Mouse (Mus musculus) liver, postnatal 0 days (tissue): ENCODE measurements around the gene Pepd. TPM values are rescaled to one million over a fixed set of nuclear protein-coding genes. Genes with fewer than 3 reads are reported as not detected.
A peak's percentile ranks its signal among the peaks of the same experiment; 100 is the strongest.

Experiments used
- ATAC-seq: fragments of 200-750 bp; cut with Nextera tagmentation; 2 replicates; pipeline ENCODE4 v1.8.0; 2017; ENCODE audit warnings: mild to moderate bottlenecking, moderate library complexity
- DNase-seq: peaks from one replicate; pipeline ENCODE4 v3.0.0-alpha.2; 2016
- H3K27ac ChIP-seq: fragments of 300-500 bp; sonication (generic); 2 replicates; pipeline ENCODE4 v1.5.1; 2014; ENCODE audit warnings: antibody characterized with exemption, moderate library complexity, mild to moderate bottlenecking, low read depth
- H3K27me3 ChIP-seq: fragments of 300-500 bp; sonication (generic); 2 replicates; pipeline ENCODE4 v1.6.1; 2014; ENCODE audit warnings: low read length, control low read depth, mixed read lengths; ENCODE audit not compliant: insufficient read depth
- H3K36me3 ChIP-seq: fragments of 300-500 bp; sonication (generic); replicated peaks from 2 replicates; pipeline ENCODE4 v1.6.1; 2014; ENCODE audit warnings: mild to moderate bottlenecking, control low read depth, low read length, moderate library complexity, mixed read lengths; ENCODE audit not compliant: insufficient read depth
- H3K4me1 ChIP-seq: fragments of 300-500 bp; sonication (generic); 2 replicates; pipeline ENCODE4 v1.6.1; 2014; ENCODE audit warnings: antibody characterized with exemption, mild to moderate bottlenecking, control low read depth; ENCODE audit not compliant: insufficient read depth
- H3K4me2 ChIP-seq: fragments of 300-500 bp; sonication (generic); 2 replicates; pipeline ENCODE4 v1.6.1; 2014; ENCODE audit warnings: low read depth, mild to moderate bottlenecking, low read length, moderate library complexity, mixed read lengths
- H3K4me3 ChIP-seq: fragments of 300-500 bp; sonication (generic); 2 replicates; pipeline ENCODE4 v1.5.1; 2014; ENCODE audit warnings: low read depth, low read length
- H3K9ac ChIP-seq: fragments of 300-500 bp; sonication (generic); replicated peaks from 2 replicates; pipeline ENCODE4 v1.6.1; 2014; ENCODE audit warnings: mild to moderate bottlenecking, moderate library complexity
- H3K9me3 ChIP-seq: fragments of 300-500 bp; sonication (generic); 2 replicates; pipeline ENCODE4 v1.6.1; 2016; ENCODE audit warnings: mild to moderate bottlenecking, control low read depth, low read length, mixed read lengths
- CTCF ChIP-seq: sonication (generic); IDR thresholded peaks from 2 replicates; pipeline ENCODE4 v1.5.1; 2016; ENCODE audit warnings: antibody characterized with exemption, low read depth
- EP300 ChIP-seq: IDR thresholded peaks from 2 replicates; pipeline ENCODE4 v1.6.1; 2016; ENCODE audit warnings: antibody characterized with exemption, low read depth, mild to moderate bottlenecking
- WGBS: fragments of 180-500 bp; shearing (Covaris S2); extraction: QIAGEN DNeasy Blood & Tissue Kit; methylation state at CpG from one replicate; pipeline ENCODE4 v1.1.7; 2014; ENCODE audit not compliant: insufficient replicate concordance; 5-methylcytosine and 5-hydroxymethylcytosine counted together
- polyA plus RNA-seq: library from polyadenylated mRNA; unstranded; fragments of >200 nt; fragmentation: Nextera tagmentation; extraction: Ambion mirVana; gene quantifications from 2 replicates; pipeline ENCODE4 v1.2.1, GENCODE M21; 2015

The Pepd gene
- polyA plus RNA-seq, 1 experiment from 2014 or later, result 30.2 TPM

GRCm38 (mm10) chr7:34915555-34915954 lies 3.4 kb downstream of the Pepd start:
- ATAC-seq (no peak), DNase-seq (no peak)
- Histone ChIP-seq H3K27me3 (no peaks in the 10 kb centered on the region), H3K4me3 (no peak overlapping the region), H3K4me1 (peaks cover 16% of the 10 kb centered on the region), H3K9me3 (no peaks in the 10 kb centered on the region), H3K4me2 (no peak overlapping the region), H3K36me3 (no peaks in the 10 kb centered on the region), H3K9ac (no peak overlapping the region), H3K27ac (no peak overlapping the region)
- 67% methylated on average over 5 of the region's 5 CpGs for WGBS
- TF ChIP-seq CTCF, result no peak
- no peak for TF ChIP-seq EP300

GRCm38 (mm10) chr7:34917558-34917957 lies 5.4 kb downstream of the Pepd start:
- H3K9me3 ChIP-seq, result no peaks in the 10 kb centered on the region
- H3K36me3 ChIP-seq, result no peaks in the 10 kb centered on the region
- no peak overlapping the region for H3K27ac ChIP-seq
- no peak overlapping the region for H3K4me2 ChIP-seq
- H3K4me1 ChIP-seq, result peaks cover 16% of the 10 kb centered on the region
- TF ChIP-seq EP300, result no peak
- no peak for TF ChIP-seq CTCF
- 59% methylated on average over 6 of the region's 6 CpGs for WGBS
- no peak overlapping the region for H3K4me3 ChIP-seq
- ATAC-seq (no peak), DNase-seq (no peak)
- no peaks in the 10 kb centered on the region for H3K27me3 ChIP-seq
- H3K9ac ChIP-seq, result no peak overlapping the region

GRCm38 (mm10) chr7:34917998-34918397 lies 5.8 kb downstream of the Pepd start:
- TF ChIP-seq EP300, result no peak
- no peak for TF ChIP-seq CTCF
- Histone ChIP-seq H3K27me3 (no peaks in the 10 kb centered on the region), H3K9me3 (no peaks in the 10 kb centered on the region), H3K36me3 (no peaks in the 10 kb centered on the region), H3K9ac (no peak overlapping the region), H3K4me3 (no peak overlapping the region), H3K4me1 (peaks cover 12% of the 10 kb centered on the region), H3K4me2 (no peak overlapping the region), H3K27ac (no peak overlapping the region)
- DNase-seq (no peak), ATAC-seq (no peak)
- 85% methylated on average over 4 of the region's 4 CpGs for WGBS

DNA sequence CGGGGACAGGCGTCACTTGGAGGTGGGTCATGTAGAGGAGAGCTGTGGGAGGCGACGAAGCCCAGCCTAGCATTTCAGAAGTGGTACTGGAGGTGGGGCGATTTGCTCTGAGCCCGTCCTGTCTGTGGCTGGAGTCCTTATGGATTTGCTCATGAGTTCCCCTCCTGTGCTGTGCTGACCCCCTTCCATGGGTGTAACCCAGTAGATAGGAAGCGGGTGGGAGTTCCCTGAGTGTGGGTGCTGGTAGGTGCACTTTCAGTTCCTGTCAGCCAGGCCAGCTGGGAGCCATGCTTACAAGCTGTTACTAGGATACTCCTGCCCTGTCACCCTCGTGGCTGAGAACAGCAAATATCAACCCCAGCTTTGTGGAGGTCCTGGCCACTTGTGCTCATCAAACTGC lies 6.2 kb downstream of the Pepd start:
- H3K4me1 ChIP-seq, result 0 out of 2 replicates have a peak, but pooled peaks cover 9% of the 10 kb centered on the region
- no peak overlapping the region for H3K27ac ChIP-seq
- H3K4me2 ChIP-seq, result no peak overlapping the region
- peak; percentile 26 for DNase-seq
- no peak overlapping the region; the same call in 1 of the 2 replicates for H3K9ac ChIP-seq
- no peaks in the 10 kb centered on the region for H3K9me3 ChIP-seq
- ATAC-seq, result peak; percentile 29; the same call in 1 of the 2 replicates
- H3K27me3 ChIP-seq, result no peaks in the 10 kb centered on the region
- no peaks in the 10 kb centered on the region for H3K36me3 ChIP-seq
- no peak for TF ChIP-seq EP300
- no peak for TF ChIP-seq CTCF
- H3K4me3 ChIP-seq, result no peak overlapping the region
- WGBS, result 68% methylated on average over 8 of the region's 8 CpGs

DNA sequence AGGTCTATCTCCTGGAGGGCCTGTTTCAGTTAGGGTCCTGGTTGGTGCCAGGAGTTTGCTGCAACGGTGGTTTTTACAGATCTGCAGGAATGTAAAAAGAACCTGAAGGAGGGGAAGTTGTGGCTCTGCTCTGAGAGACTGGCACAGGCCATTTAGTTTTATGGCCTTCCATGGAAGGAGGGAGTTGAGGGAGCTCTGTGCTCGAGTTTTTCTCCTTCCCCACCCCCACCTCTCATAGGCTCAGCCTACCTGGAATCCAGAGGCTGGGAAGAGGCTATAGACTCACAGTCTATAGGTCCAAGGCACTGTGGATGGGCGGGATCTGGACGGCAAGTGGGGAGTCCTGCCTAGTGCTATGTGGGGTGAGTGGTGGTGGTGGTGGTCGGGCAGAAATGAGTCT lies 6.9 kb downstream of the Pepd start:
- no peak overlapping the region for H3K27ac ChIP-seq
- no peak overlapping the region for H3K4me3 ChIP-seq
- WGBS, result 60% methylated on average over 5 of the region's 5 CpGs
- H3K4me2 ChIP-seq, result no peak overlapping the region
- no peaks in the 10 kb centered on the region for H3K36me3 ChIP-seq
- ATAC-seq, result no peak
- no peak for TF ChIP-seq EP300
- H3K4me1 ChIP-seq, result 0 out of 2 replicates have a peak, but pooled peaks cover 9% of the 10 kb centered on the region
- DNase-seq, result no peak
- no peak overlapping the region for H3K9ac ChIP-seq
- no peaks in the 10 kb centered on the region for H3K27me3 ChIP-seq
- H3K9me3 ChIP-seq, result no peaks in the 10 kb centered on the region

GRCm38 (mm10) chr7:34919809-34920208 lies 7.6 kb downstream of the Pepd start:
- Histone ChIP-seq H3K27me3 (no peaks in the 10 kb centered on the region), H3K9me3 (no peaks in the 10 kb centered on the region), H3K4me1 (0 out of 2 replicates have a peak, but pooled peaks cover 9% of the 10 kb centered on the region), H3K27ac (no peak overlapping the region), H3K4me2 (no peak overlapping the region), H3K36me3 (no peaks in the 10 kb centered on the region), H3K4me3 (no peak overlapping the region), H3K9ac (no peak overlapping the region)
- WGBS, result 58% methylated on average over 5 of the region's 5 CpGs
- TF ChIP-seq CTCF, result peak; percentile 85
- TF ChIP-seq EP300, result no peak
- DNase-seq (peak; percentile 49), ATAC-seq (no peak)

DNA sequence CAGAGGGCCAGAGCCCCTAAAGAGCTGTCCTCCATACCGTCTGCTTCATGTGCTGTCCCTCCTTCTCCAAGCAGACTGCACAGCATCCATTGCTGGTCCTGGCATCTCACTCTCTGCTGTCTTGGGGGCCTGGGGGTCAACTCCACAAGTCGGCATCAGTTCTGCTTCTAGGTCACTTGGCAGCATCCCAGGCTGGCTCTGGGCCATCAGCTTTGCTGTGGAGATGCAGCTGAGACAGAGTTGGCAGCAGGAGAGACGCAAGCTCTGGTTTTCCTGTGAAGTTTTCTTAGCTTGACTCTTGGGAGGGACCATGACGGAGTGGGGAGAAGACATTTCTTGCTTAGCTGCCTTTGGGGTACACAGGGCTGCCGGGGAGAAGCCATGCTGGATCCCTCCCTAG lies 13.0 kb downstream of the Pepd start:
- H3K9me3 ChIP-seq, result no peaks in the 10 kb centered on the region
- no peaks in the 10 kb centered on the region for H3K4me1 ChIP-seq
- H3K4me2 ChIP-seq, result no peak overlapping the region
- WGBS, result 72% methylated on average over 5 of the region's 5 CpGs
- H3K27ac ChIP-seq, result no peak overlapping the region
- no peak overlapping the region for H3K9ac ChIP-seq
- H3K36me3 ChIP-seq, result peaks cover 5% of the 10 kb centered on the region; the same call in 1 of the 2 replicates
- no peak for ATAC-seq
- no peak overlapping the region for H3K4me3 ChIP-seq
- TF ChIP-seq CTCF (no peak), EP300 (no peak)
- no peaks in the 10 kb centered on the region for H3K27me3 ChIP-seq
- DNase-seq, result no peak
